Mouse (Mus musculus) CD4-positive, CD25-positive, alpha-beta regulatory T cell, adult 2 months (primary cell): ENCODE measurements around the gene Tmem38a.

Source experiments
- DNase-seq: peaks from one replicate; pipeline ENCODE4 v3.0.0-alpha.2; 2012; ENCODE audit warnings: low read depth, low spot score

The Tmem38a gene

GRCm38 (mm10) chr8:72584390-72584789 lies 12.5 kb downstream of the Tmem38a start:
- DNase-seq: no peak

GRCm38 (mm10) chr8:72587806-72588205 lies 16.0 kb downstream of the Tmem38a start:
- DNase-seq: no peak

DNA sequence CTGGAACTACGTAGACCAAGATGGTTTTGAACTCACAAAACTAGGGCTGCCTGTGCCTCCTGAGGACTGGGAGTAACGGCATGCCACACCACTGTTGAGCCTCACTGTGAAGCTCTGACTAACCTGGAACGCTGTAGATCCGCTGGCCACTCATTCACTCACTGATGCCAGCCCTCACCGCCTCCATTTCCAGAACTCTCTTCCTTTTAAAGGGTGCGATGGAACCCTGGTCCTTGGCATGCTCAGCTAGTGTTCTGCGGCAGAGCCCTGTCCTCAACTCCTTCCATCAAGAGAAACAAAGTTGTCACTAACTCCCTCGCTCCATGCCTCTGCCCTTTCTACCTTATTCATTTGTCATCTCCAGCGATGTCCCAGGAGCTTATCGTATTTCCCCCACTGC lies 17.0 kb downstream of the Tmem38a start:
- no peak for DNase-seq

GRCm38 (mm10) chr8:72589286-72589685 lies 17.4 kb downstream of the Tmem38a start:
- DNase-seq: no peak

DNA sequence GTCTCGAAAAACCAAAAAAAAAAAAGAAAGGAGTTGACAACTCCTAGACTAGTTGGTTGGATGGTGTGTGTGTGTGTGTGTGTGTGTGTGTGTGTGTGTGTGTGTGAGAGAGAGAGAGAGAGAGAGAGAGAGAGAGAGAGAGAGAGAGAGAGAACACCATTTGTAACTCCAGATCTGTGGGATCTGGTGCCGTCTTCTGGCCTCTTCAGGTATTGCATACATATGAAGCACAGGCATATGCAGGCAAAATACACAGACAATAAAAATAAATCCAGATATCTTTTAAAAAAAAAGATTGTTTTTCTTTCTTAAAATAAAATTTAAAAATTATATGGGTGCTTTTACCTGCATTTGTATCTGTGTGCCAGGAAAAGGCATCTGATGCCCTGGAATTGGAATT lies 18.3 kb downstream of the Tmem38a start:
- peak; percentile 69 for DNase-seq
